Mouse (Mus musculus) limb, embryonic 10.5 days (tissue): ENCODE measurements around the gene Fhad1. TPM values are rescaled to one million over a fixed set of nuclear protein-coding genes. Genes with fewer than 3 reads are reported as not detected.
"Not testable (repeated sequence)": the region's sequence is repeated elsewhere in the genome, so short reads cannot be mapped to it uniquely, and the experiment has no call there.

ENCODE experiments used
- DNase-seq: peaks from one replicate; pipeline ENCODE4 v3.0.0-alpha.2; 2017; ENCODE audit warnings: low spot score
- H3K27ac ChIP-seq: fragments of 300-500 bp; sonication (generic); 2 replicates; pipeline ENCODE4 v1.5.1; 2016; ENCODE audit warnings: mild to moderate bottlenecking
- H3K27me3 ChIP-seq: fragments of 300-500 bp; sonication (generic); 2 replicates; pipeline ENCODE4 v1.6.1; 2016; ENCODE audit warnings: low read depth, mild to moderate bottlenecking; ENCODE audit not compliant: poor library complexity, severe bottlenecking
- H3K36me3 ChIP-seq: fragments of 300-500 bp; sonication (generic); 2 replicates; pipeline ENCODE4 v1.6.1; 2016; ENCODE audit warnings: mild to moderate bottlenecking, moderate library complexity
- H3K4me1 ChIP-seq: fragments of 300-500 bp; sonication (generic); 2 replicates; pipeline ENCODE4 v1.6.1; 2016
- H3K4me3 ChIP-seq: fragments of 300-500 bp; sonication (generic); 2 replicates; pipeline ENCODE4 v1.5.1; 2016; ENCODE audit warnings: mild to moderate bottlenecking, moderate library complexity
- H3K9me3 ChIP-seq: fragments of 300-500 bp; sonication (generic); replicated peaks from 2 replicates; pipeline ENCODE4 v1.6.1; 2016; ENCODE audit warnings: mild to moderate bottlenecking
- WGBS: fragments of 180-500 bp; shearing (Covaris S2); methylation state at CpG from one replicate; pipeline ENCODE4 v1.1.7; 2016; 5-methylcytosine and 5-hydroxymethylcytosine counted together
- polyA plus RNA-seq: library from polyadenylated mRNA; unstranded; fragments of >200 nt; fragmentation: Nextera tagmentation; extraction: Ambion mirVana; gene quantifications from 2 replicates; pipeline ENCODE4 v1.2.1, GENCODE M21; 2016

Gene Fhad1
- polyA plus RNA-seq, 1 experiment from 2014 or later, result 0.24 TPM

DNA sequence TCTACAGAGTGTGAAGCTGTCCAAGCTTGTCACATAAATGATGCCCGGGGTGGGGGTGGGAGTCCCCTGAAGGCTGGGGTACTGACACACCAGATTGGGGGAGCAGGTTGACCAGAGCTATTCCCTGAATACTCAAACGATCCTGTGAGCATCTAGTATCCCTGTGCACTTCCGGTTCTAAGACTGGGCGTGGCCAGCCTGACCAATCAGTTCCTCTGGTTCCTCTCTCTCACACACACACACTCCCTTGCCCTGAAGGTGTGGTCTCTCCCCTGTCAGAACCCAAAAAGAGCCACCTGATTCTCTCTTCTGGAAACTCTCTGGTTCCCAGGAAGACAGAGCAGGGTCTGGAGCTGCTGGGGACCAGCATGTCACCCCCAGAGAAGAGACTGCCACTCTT lies 38.4 kb upstream of the Fhad1 start:
- Histone ChIP-seq H3K9me3 (no peaks in the 10 kb centered on the region), H3K27ac (peak overlapping the region; percentile 25; the same call in 1 of the 2 replicates), H3K4me3 (no peak overlapping the region), H3K36me3 (no peaks in the 10 kb centered on the region), H3K4me1 (peaks cover 46% of the 10 kb centered on the region), H3K27me3 (no peaks in the 10 kb centered on the region)
- no peak for DNase-seq
- WGBS, result 64% methylated on average over 4 of the region's 4 CpGs

DNA sequence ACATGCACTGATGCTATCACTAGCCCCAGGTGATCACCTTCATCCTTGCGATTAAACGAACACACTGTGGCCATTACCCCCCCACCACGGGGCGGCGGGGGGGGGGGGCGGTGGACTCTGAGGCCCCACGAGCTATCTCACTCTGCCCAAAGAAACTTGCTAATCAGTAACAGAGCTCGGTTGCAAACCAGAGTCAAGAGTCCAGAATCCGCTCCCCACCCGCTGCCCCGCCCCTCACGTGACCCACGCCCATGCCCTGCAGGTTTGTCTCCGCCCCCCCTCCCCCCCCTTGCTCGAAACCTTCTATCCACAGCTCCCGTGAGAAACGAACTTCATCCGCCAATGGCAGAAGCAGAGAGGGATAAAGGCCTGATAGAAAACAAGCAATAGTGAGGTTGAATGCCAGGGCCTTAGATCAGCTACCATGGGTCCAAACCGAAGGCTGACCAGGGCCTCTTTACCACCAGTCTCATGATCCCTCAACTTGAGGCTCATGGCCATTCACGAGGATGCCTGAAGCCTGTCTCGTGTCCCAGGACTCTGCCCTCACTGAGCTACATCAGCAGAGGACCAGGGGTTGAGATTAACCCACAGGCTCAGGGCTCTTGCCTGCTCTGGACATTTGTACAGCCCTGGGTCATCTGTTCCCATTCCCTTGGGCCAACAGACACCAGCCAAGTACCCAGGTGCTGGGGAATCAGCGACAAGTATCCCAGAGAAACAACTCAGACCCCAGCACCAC lies 37.7 kb upstream of the Fhad1 start:
- Histone ChIP-seq H3K27ac (peak overlapping the region; percentile 6), H3K27me3 (no peaks in the 10 kb centered on the region), H3K4me3 (peak overlapping the region; percentile 12; the same call in 1 of the 2 replicates), H3K36me3 (no peaks in the 10 kb centered on the region), H3K9me3 (no peaks in the 10 kb centered on the region), H3K4me1 (peaks cover 43% of the 10 kb centered on the region)
- peak; percentile 65 for DNase-seq
- WGBS, result 45% methylated on average over 22 of the region's 22 CpGs

DNA sequence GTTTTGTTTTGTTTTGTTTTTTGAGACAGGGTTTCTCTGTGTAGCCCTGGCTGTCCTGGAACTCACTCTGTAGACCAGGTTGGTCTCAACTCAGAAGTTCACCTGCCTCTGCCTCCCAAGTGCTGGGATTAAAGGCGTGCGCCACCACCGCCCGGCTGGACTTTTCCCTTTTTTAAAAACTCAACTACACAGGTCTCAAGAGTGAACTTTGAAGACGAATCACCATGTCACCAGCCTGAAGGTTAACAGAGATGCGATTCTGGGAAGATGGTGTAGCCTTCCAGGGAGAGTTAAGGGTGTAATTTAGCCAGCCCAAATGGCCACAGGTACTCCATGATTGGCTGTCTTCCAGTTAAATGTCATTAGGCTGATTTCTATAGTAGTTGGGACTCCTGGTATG lies 37.0 kb upstream of the Fhad1 start:
- H3K4me1 ChIP-seq, result peaks cover 43% of the 10 kb centered on the region
- H3K36me3 ChIP-seq, H3K27ac ChIP-seq, H3K27me3 ChIP-seq, H3K9me3 ChIP-seq, DNase-seq: not testable (repeated sequence)
- 85% methylated on average over 6 of the region's 6 CpGs for WGBS
- H3K4me3 ChIP-seq, result peak overlapping the region; percentile 12; the same call in 1 of the 2 replicates

DNA sequence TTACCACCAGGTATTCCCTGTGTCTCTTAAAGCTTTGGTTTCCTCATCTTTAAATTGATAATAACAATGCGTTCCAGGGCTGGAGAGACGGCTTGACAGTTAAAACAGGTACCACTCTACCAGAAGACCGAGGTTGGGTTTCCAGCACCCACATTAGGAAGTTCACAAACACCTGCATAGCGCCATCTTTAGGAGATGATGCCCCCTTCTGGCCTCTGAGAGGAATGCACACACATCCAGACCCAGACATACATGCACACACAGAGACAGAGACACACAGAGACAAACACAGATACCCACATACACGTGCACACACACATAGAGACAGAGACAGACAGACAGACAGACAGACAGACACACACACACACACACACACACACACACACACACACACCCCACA lies 35.1 kb upstream of the Fhad1 start:
- no peak for DNase-seq
- Histone ChIP-seq H3K36me3 (no peaks in the 10 kb centered on the region), H3K9me3 (no peaks in the 10 kb centered on the region), H3K4me1 (peaks cover 55% of the 10 kb centered on the region), H3K27ac (no peak overlapping the region), H3K27me3 (no peaks in the 10 kb centered on the region), H3K4me3 (no peak overlapping the region)
- WGBS, result 87% methylated on average over 5 of the region's 5 CpGs

DNA sequence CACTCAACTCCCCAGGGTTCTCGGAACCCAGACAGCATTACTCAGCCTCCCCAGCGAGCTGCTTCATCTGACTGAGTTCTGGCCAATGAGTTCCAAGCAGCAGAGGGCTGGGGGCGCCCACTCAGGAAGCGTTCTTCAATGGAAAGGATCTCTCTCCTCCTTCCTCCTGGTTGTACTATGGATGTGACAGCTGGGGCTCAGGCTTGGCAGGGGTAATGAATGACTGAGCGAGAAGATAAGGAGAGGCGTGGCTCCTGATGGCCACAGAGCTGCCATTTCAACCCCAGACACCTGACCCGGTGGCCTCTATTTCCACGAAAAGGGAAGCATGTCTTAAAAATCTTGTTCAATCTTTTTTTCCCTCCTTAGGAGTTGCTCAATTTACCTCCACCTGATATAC lies 33.5 kb upstream of the Fhad1 start:
- 77% methylated on average over 8 of the region's 8 CpGs for WGBS

DNA sequence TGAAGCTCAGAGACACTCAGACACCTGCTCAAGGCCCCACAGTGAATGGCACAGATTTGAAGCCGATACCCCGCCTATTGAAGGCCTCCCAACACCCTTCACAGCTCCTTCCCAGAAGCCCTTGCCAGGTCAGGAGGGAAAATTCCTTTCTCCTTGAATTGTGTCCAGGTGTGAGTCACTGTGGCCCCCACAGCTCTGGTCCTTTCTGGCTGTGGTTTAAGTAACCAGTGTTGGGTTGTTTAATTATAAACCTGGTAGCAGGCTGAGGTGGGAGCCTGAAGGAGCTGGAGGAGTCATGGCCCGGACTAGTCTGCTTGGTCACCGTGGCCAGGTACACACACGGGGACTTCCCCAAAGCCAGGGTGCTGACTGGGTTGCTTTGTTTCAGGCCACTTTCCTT lies 32.1 kb upstream of the Fhad1 start:
- no peaks in the 10 kb centered on the region for H3K36me3 ChIP-seq
- peaks cover 54% of the 10 kb centered on the region for H3K4me1 ChIP-seq
- H3K4me3 ChIP-seq, result no peak overlapping the region
- 94% methylated on average over 5 of the region's 5 CpGs for WGBS
- 0 out of 2 replicates have a peak, but pooled peaks cover 3% of the 10 kb centered on the region for H3K27me3 ChIP-seq
- no peak overlapping the region for H3K27ac ChIP-seq
- DNase-seq, result no peak
- no peaks in the 10 kb centered on the region for H3K9me3 ChIP-seq

More for the DNA sequence above, 33.5 kb upstream of the Fhad1 start:
- DNase-seq, result no peak
- Histone ChIP-seq H3K9me3 (no peaks in the 10 kb centered on the region), H3K27ac (0 out of 2 replicates have a peak overlapping the region, but pooled peaks have one; percentile 23), H3K36me3 (no peaks in the 10 kb centered on the region), H3K4me3 (no peak overlapping the region), H3K4me1 (peaks cover 58% of the 10 kb centered on the region), H3K27me3 (no peaks in the 10 kb centered on the region)

DNA sequence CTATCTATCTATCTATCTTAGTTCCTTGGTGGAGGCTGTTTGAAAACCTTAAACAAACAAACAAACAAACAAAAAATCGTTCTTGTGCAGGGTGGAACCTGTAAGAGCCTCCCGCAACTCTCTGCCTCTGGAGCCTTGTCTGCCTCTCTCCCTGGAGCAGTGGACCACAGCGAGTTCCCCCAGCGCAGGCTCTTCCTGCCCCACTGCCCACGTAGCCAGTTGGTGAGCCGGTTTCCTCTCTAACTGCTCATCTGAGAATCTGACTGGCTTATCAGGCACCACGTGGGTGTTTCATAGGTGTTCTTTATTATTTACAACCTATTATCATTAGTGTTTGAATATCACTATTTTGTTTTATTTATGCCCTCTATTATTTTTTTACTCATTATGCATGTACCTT lies 31.6 kb upstream of the Fhad1 start:
- Histone ChIP-seq H3K4me1 (peaks cover 55% of the 10 kb centered on the region), H3K27me3 (0 out of 2 replicates have a peak, but pooled peaks cover 3% of the 10 kb centered on the region), H3K4me3 (no peak overlapping the region), H3K9me3 (no peaks in the 10 kb centered on the region), H3K36me3 (no peaks in the 10 kb centered on the region), H3K27ac (no peak overlapping the region)
- 88% methylated on average over 7 of the region's 7 CpGs for WGBS
- no peak for DNase-seq

DNA sequence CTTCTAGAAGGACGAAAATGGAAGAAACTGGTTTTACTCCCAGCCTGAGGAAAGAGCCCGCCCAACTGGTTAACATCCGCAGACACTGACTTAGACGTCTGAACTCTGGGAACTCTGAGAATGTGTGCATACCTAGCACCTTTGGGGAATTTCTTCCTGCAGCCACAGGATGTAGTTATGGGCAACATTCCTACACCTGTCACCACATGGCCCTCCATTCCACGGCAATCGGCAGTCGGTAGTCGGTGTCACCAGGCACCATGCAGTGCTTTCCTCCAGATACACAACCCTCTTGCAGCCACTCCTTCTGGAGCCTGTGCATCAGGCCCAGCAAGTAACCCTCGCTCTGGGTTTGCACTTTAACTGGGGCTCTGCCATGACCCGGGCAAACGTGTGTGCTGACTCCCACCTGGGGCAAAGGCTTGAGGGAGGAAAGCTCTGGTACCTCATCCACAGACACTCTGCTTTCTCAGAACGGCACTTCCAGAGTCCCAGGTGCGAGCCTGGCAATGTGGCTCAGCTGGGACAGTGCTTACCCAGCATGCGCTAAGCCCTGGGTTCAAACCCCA lies 30.8 kb upstream of the Fhad1 start:
- Histone ChIP-seq H3K4me3 (no peak overlapping the region), H3K27ac (peak overlapping the region; percentile 25; the same call in 1 of the 2 replicates), H3K4me1 (peaks cover 54% of the 10 kb centered on the region), H3K9me3 (no peaks in the 10 kb centered on the region), H3K27me3 (0 out of 2 replicates have a peak, but pooled peaks cover 3% of the 10 kb centered on the region), H3K36me3 (no peaks in the 10 kb centered on the region)
- 80% methylated on average over 14 of the region's 14 CpGs for WGBS
- DNase-seq, result no peak

DNA sequence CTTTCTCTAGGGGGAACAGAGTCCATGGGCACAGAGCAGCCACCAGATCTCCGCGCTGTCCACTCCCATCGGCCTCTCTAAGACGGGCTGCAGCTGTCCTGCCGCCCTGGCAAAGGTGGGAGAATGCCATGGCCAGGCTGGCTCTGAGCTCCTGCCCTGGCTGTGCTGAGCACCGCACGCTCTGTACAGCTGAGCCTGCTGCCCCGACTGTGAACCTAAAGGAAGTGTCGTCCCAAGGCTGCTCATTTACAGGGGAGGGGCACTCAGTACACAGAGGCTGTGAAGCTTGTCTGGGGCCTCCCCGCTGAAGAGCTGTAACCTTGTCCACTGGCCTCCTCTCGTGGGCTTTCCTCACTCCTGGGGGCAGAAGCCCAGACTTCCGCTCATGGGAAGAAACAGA lies 29.6 kb upstream of the Fhad1 start:
- Histone ChIP-seq H3K9me3 (no peaks in the 10 kb centered on the region), H3K4me3 (no peak overlapping the region), H3K4me1 (peaks cover 49% of the 10 kb centered on the region), H3K36me3 (no peaks in the 10 kb centered on the region), H3K27me3 (0 out of 2 replicates have a peak, but pooled peaks cover 3% of the 10 kb centered on the region), H3K27ac (peak overlapping the region; percentile 51; the same call in 1 of the 2 replicates)
- WGBS, result 58% methylated on average over 12 of the region's 12 CpGs
- DNase-seq, result no peak

DNA sequence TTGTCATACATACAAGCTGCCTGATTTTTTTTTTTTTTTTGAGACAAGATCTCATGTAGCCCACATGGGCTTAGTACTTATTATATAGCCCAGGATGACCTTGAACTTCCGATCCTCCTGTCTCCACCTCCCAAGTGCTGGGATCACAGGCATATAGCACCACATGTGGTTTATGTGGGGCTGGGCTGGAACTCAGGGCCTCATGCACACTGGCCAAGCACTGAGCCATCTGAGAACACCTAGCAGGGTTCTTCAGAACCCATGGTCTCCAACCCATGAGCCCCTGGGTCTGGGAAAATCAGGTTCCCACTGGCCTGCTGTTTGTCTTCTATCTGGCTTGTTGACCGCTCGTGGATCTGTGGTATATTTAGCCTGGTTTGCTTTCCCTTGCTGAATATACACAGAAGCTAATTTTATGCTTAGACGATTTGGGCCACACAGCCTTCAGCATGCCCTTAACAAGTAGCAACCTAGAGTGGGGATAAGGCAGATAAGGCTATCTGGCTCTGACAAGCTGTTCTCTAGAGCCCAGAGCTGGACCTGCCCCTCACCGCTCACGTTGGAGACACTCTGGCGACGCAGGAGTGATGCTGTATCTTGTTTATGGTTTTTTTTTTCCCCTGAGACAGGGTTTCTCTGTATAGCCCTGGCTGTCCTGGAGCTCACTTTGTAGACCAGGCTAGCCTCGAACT lies 24.9 kb upstream of the Fhad1 start:
- Histone ChIP-seq H3K27ac (no peak overlapping the region), H3K9me3 (no peaks in the 10 kb centered on the region), H3K36me3 (no peaks in the 10 kb centered on the region), H3K27me3 (0 out of 2 replicates have a peak, but pooled peaks cover 3% of the 10 kb centered on the region), H3K4me1 (peaks cover 56% of the 10 kb centered on the region), H3K4me3 (no peak overlapping the region)
- no peak for DNase-seq
- WGBS, result 93% methylated on average over 9 of the region's 9 CpGs

DNA sequence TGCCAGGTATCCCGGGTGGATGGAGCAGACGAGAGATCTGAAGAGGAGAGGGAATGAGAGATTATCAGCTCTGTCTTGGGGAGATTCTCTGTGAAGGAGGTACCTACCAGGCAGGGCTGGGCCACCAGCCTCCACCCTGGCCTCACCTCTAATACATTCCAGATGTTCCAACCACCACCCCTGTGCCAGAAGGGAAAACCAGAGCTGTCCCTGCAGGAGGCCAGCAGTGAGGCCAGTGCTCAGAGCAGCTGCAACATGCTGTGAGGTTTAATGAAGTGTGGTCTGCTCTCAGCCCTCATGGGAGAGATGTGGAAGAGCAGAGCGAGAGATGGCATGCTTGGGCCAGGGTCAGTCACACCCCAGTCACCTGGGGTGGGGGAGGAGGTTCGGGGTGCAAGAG lies 23.0 kb upstream of the Fhad1 start:
- no peaks in the 10 kb centered on the region for H3K9me3 ChIP-seq
- 0 out of 2 replicates have a peak, but pooled peaks cover under 1% of the 10 kb centered on the region for H3K27me3 ChIP-seq
- H3K27ac ChIP-seq, result peak overlapping the region; percentile 74
- peak; percentile 65 for DNase-seq
- 29% methylated on average over 4 of the region's 4 CpGs for WGBS
- no peaks in the 10 kb centered on the region for H3K36me3 ChIP-seq
- H3K4me3 ChIP-seq, result peak overlapping the region; percentile 26
- H3K4me1 ChIP-seq, result peaks cover 42% of the 10 kb centered on the region

DNA sequence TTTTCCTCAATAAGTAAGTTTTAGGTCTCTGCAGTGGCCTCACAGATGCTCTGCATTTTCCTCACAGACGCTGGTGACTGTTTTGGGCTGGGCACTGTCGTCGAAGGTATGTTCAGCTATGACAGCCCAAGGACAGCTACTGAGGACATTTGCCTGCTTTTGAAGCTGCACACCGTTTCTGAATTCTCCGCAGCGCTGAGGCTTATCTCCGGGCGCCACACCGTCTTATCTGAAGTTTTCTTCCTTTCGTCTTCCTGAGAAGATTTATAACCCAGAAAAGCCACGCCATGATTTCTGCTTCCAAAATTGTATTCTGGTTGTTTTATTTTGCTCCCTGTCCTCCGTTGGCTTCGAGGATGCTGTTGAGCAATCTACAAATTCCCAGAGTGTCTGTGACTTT lies 13.7 kb upstream of the Fhad1 start:
- WGBS, result 79% methylated on average over 13 of the region's 13 CpGs
- H3K27me3 ChIP-seq, result no peaks in the 10 kb centered on the region

DNA sequence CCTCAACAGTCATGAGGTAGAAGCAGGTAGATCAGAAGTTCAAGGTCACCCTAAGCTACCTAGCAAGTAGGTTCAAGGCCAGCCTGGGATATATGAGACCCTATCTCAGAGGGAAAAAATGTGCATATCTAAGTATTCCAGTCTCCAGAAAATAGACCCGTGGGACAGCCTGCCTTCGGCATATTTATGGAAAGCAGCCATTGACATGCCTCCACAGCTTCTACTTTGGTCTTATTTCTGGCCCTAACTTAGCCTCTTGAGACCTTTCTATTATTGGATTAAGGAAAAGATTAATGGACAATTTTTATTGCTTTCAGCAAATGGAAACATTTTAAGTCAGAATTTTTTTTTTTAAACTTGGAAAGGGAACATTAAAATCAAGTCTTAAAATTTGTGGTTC lies 12.1 kb upstream of the Fhad1 start:
- no peaks in the 10 kb centered on the region for H3K4me1 ChIP-seq
- DNase-seq, result no peak
- no peak overlapping the region for H3K27ac ChIP-seq
- no peaks in the 10 kb centered on the region for H3K9me3 ChIP-seq
- H3K36me3 ChIP-seq, result peaks cover 15% of the 10 kb centered on the region
- H3K4me3 ChIP-seq, result no peak overlapping the region
- H3K27me3 ChIP-seq, result no peaks in the 10 kb centered on the region
- 84% methylated on average over 2 of the region's 2 CpGs for WGBS

More for the DNA sequence above, 13.7 kb upstream of the Fhad1 start:
- H3K27ac ChIP-seq, result no peak overlapping the region
- DNase-seq, result no peak
- no peaks in the 10 kb centered on the region for H3K9me3 ChIP-seq
- no peaks in the 10 kb centered on the region for H3K4me1 ChIP-seq
- no peak overlapping the region for H3K4me3 ChIP-seq
- peaks cover 15% of the 10 kb centered on the region for H3K36me3 ChIP-seq
